Mouse (Mus musculus) left cerebral cortex, postnatal 4 days (tissue): ENCODE data around the gene Ckap5. TPM values are rescaled to one million over a fixed set of nuclear protein-coding genes. Genes with fewer than 3 reads are reported as not detected.
"Not testable (repeated sequence)": the region's sequence is repeated elsewhere in the genome, so short reads cannot be mapped to it uniquely, and the experiment has no call there.

Source experiments
- DNase-seq: peaks from one replicate; pipeline ENCODE4 v3.0.0-alpha.2; 2022
- intact Hi-C: fragments of 180-260 bp; cut with DNase I; formaldehyde crosslinking; loops from one replicate; pipeline ENCODE4 v1.15.1; 2025
- total RNA-seq, 2 experiments: library from RNA; stranded (reverse); gene quantifications; 2 replicates each; pipeline ENCODE4 v1.2.3; 2021

The Ckap5 gene
- total RNA-seq, 2 experiments from 2014 or later: 156 to 163 TPM

DNA sequence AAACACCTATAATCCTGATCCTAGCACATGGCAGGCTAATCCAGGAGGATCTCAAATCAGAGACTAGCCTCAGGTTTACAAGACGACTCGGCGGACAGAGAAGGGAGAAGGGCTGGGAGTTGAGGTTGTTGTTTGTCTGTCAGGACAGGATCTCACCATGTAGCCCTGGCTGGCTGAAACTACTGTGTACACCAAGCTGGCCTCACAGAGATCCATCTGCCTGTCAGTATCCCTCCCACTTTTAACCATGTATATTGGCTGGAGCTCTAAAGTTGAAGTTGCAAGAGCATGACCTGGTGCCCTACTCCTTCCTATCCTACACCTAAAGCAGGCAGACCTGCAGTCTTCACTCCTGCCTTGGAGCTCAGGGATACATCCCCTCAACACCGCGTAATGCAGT, 95.8 kb downstream of the Ckap5 start:
- no peak for DNase-seq
- intact Hi-C loops: no loop called here

GRCm38 (mm10) chr2:91623366-91623765, 96.8 kb downstream of the Ckap5 start:
- DNase-seq, intact Hi-C loops: not testable (repeated sequence)

GRCm38 (mm10) chr2:91627486-91627885, 100.9 kb downstream of the Ckap5 start:
- intact Hi-C loops: no loop called here
- no peak for DNase-seq

DNA sequence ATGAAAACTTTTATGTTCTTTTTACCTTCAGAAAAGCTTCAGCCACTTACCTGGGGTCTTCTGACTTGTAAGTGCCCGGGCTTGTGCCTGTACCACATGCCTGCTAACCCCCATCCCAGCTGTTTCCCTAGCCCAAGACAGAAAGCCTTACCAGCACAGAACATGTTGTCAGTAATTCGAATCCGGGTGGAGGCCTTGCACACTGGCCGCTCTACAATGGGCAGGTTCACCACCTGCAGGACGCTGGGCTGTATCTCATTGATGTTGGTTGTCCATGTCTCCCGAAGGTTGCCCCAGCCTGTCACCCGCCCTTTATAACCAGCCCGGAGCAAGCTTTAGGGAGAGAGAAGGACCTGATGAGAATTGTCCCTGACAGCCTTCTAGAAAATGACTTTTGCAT, 101.6 kb downstream of the Ckap5 start:
- intact Hi-C loops: no loop called here
- DNase-seq: no peak

DNA sequence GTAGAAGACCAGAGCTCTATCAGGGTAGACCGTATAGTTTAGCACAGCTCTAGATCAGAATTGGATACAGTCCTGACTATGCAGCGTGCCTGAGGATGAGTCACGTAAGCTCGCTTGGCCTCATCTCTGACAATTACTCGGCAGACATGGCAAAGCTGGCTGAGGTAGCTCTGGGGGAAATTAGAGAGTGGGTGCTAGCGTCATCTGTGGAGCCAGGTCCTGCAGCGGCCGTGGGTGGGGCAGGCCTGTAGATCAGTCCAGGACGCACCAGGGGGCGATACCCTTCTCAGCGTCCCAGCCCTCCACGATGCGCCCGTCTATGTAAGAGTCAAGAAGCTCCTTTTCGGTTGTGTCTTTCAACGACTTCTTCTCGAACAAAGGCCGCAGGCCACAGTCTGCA, 103.1 kb downstream of the Ckap5 start:
- intact Hi-C loops: no loop called here
- no peak for DNase-seq

- intact Hi-C loops: no loop called here
- no peak for DNase-seq
Measured at GRCm38 (mm10) chr2:91630384-91630783, 103.8 kb downstream of the Ckap5 start.

- intact Hi-C loops: no loop called here
- DNase-seq: no peak
Measured at GRCm38 (mm10) chr2:91631826-91632225, 105.3 kb downstream of the Ckap5 start.

GRCm38 (mm10) chr2:91632316-91632715, 105.8 kb downstream of the Ckap5 start:
- intact Hi-C loops: no loop called here
- no peak for DNase-seq

GRCm38 (mm10) chr2:91633334-91633977, 106.9 kb downstream of the Ckap5 start:
- intact Hi-C loops: no loop called here

DNA sequence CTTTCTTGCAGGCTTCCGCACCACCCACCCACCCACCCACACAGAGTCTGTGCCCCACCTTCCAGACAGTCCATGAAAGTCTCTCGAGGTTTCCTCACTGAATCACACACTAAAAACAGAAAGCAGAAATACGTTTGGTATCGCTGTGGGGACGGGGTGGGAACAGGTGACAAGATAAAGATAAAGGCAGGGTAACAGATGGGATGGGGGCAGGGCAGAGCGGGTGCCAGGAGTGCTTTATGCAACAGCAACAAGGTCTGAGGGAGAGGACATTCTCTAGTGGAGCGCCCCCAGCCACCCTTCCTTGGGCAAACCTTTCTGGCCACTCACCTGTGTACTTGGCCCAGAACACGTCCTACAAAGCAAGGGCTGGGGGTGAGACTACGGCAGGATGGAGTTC, 108.3 kb downstream of the Ckap5 start:
- DNase-seq: peak; percentile 24
- intact Hi-C loops: no loop called here

More at GRCm38 (mm10) chr2:91633334-91633977, 106.9 kb downstream of the Ckap5 start:
- no peak for DNase-seq

DNA sequence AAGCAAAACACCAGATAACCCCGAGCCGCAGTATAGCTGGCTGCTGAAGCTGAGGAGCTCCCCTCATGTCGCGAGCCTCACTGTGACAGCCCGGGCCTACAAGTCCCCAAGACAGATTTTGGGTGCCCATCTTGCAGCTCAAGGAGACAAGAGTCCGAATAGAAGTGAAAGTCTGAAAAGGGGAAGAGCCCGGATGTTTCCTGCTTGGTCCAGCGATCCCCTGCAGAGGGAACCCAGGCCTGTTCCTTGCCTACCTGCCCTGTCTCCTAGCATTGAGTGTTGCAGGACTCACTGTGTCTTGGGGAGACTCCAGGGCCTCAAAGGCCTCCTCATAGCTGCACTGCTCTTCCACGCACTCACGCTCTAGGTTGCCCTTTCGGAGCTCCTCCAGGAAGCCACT, 108.9 kb downstream of the Ckap5 start:
- DNase-seq: no peak
- intact Hi-C loops: no loop called here

DNA sequence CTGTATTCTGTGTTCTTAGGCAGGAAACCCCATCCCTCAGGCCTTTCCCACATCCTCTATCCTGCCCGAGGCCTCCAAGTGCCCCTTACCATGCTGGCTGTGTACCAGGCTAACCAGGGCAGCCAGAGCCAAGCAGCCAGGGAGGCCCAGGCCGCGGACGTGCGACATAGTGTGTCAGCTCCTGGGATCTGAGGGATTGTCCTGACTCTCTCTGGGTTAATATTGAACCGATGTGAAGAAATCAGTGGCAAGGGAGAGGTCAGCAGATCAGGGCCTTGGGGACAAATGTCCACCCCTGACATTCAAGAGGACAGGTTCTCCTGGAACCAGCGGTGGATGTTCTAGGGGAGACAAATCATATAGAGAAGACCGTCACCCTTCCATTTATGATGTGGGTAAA, 109.7 kb downstream of the Ckap5 start, which contains the start of gene F2:
TSS of gene F2 (minus strand) at position 186 of the 400 bp plus-strand sequence.
- DNase-seq: no peak
- intact Hi-C loops: no loop called here

DNA sequence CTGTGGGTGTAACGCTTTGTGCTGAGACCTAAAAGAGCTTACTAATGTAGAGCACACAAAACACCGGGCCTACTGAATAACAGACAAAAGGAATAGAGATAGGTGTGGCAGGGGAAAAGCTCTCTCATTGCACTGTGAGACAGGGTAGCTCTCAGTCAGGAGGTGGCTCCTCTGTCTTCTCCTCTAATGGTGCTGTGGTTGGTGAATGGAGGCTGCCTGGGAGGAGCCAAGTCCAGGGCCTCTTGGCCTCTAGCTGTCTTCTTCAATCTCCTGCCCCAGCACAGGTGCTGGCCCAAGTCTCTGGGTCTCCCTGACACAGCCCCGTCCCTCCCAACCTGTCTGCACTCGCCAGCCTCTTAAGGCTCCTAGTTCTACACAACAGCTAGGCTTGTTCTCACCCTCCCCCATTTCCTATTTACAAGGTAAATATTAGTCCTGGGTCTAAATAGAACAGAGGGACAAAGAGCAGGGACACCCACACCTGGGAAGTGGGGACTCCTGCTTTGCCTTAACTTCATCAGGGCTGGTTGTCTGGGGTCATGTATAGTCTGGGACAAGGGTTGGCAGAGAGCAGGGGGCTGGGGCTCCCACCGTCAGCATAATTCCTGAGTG, 110.3 kb downstream of the Ckap5 start:
- no peak for DNase-seq
- intact Hi-C loops: no loop called here

GRCm38 (mm10) chr2:91638931-91639330, 112.4 kb downstream of the Ckap5 start:
- intact Hi-C loops: no loop called here
- no peak for DNase-seq

DNA sequence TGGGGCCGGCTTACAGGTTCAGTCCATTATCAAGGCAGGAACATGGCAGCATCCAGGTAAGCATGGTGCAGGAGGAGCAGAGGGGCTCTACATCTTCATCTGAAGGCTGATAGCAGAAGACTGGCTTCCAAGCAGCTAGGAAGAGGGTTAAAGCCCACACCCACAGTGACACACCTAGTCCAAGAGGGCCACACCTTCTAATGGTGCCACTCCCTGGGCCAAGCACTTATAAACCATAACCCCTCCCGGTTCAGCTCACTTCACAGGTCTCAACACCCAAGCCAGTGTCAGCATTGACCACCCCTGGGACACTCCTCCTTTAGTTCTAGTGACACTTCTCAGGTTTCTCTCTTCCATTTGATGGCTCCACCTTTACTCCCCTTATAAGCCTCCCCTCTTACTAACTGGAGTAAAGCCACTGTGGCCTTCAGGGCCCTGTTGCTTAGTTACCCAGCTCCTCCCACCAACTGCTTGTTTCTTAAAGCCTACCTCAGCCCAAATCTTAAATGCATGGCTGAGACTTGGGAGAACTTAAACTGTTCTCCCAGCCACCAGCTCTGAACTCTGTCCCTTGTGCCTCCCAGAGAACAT, 116.4 kb downstream of the Ckap5 start:
- intact Hi-C loops: no loop called here
- DNase-seq: no peak

GRCm38 (mm10) chr2:91644021-91644420, 117.5 kb downstream of the Ckap5 start:
- no peak for DNase-seq
- intact Hi-C loops: no loop called here

DNA sequence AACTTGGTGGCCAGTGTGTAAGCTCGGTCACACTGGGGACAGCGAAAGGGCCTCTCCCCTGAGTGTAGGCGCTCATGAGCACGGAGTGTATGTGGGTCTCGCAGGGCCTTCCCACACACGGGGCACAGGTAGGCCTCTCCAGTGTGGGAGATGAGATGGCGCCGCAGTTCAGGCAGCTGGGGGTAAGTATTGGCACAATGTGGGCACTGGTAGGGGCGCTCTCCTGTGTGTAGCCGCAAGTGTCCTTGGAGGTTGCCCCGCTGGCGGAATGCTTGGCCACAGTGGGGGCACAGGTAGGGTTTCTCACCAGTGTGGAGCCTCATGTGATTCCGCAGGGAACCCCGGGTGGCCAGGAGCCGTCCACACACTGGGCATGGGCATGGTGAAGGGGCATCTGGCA, 118.8 kb downstream of the Ckap5 start:
- intact Hi-C loops: no loop called here

DNA sequence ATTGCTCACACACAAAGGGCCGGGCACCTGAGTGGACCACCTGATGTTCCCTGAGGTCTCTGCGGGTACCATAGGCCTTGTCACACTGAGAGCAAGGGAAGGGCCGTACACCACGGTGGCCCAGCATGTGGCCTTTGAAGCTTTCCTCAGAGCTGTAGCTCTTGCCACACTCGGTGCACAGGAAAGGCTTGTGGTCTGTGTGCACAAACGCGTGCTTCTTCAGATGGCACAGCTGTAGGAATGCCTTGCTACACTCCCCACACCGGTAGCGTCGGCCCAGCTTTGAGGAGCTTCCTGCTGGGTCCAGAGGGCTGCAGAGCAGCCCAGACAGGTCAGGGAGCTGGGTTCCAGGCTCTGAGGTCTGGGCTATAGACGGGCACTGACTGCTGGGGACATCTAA, 119.2 kb downstream of the Ckap5 start:
- intact Hi-C loops: no loop called here
- DNase-seq: no peak

More for the DNA sequence above, 118.8 kb downstream of the Ckap5 start:
- DNase-seq: no peak

GRCm38 (mm10) chr2:91646733-91647132, 120.2 kb downstream of the Ckap5 start:
- intact Hi-C loops: no loop called here
- DNase-seq: peak; percentile 77

DNA sequence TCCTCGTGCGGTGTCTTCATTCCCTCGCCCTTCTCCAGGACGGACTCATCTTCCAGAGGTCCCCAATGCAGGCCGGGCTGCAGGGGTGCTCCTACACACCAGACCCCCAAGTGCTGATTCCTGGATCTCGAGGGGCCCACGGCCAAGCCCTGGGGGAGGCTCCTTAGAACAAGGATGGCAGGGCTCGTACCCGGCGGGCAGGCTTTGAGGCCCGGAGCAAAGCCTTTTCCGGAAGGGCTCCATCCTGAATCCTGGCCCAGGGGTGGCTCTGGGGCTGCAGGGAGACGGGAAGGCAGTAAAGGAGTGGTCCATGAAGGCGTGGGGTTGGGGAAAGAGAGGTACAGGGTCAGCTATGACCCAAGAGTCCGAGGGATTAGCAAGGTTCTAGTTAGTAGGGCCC, 122.6 kb downstream of the Ckap5 start:
- no peak for DNase-seq
- intact Hi-C loops: no loop called here

- intact Hi-C loops: no loop called here
- peak; percentile 98 for DNase-seq
Measured at GRCm38 (mm10) chr2:91649553-91650359, 123.2 kb downstream of the Ckap5 start, which contains the start of the genes Zfp408 and Arhgap1. Gene Zfp408 (minus strand): TSS chr2:91649791. Gene Arhgap1 (plus strand): TSS chr2:91649860.
